Mouse (Mus musculus) brain, embryonic 14.5 days (tissue): ENCODE measurements around the gene Ubxn4. TPM values are rescaled to one million over a fixed set of nuclear protein-coding genes. Genes with fewer than 3 reads are reported as not detected.
A peak's percentile ranks its signal among the peaks of the same experiment; 100 is the strongest.
"Not testable (repeated sequence)": the region's sequence is repeated elsewhere in the genome, so short reads cannot be mapped to it uniquely, and the experiment has no call there.

Experiments used
- DNase-seq: peaks from one replicate; pipeline ENCODE4 v3.0.0-alpha.2; 2011; ENCODE audit warnings: low read depth
- CTCF ChIP-seq: fragments of 200-500 bp; IDR thresholded peaks from 2 replicates; pipeline ENCODE4 v1.5.1; 2012; ENCODE audit warnings: inconsistent platforms, mild to moderate bottlenecking, moderate library complexity, borderline replicate concordance; ENCODE audit not compliant: insufficient read depth, insufficient read length; ENCODE audit errors: extremely low read depth
- POLR2A ChIP-seq: fragments of 200-500 bp; IDR thresholded peaks from 2 replicates; pipeline ENCODE4 v1.6.1; 2012; ENCODE audit warnings: mild to moderate bottlenecking, inconsistent platforms, borderline replicate concordance; ENCODE audit not compliant: poor library complexity, insufficient read depth, insufficient read length, severe bottlenecking; ENCODE audit errors: extremely low read depth
- polyA plus RNA-seq: library from polyadenylated mRNA; depleted of rRNA; stranded (reverse); fragments of >200 nt; gene quantifications from 2 replicates; pipeline ENCODE4 v1.2.3, GENCODE M21; 2012

Ubxn4 gene
- polyA plus RNA-seq, 1 experiment = 51.6 TPM

- no peak for TF ChIP-seq CTCF
- TF ChIP-seq POLR2A = no peak
- DNase-seq = no peak
Measured at GRCm38 (mm10) chr1:128278563-128278962, 34.8 kb downstream of the Ubxn4 start.

- DNase-seq = no peak
- TF ChIP-seq CTCF = no peak
- no peak for TF ChIP-seq POLR2A
Measured at GRCm38 (mm10) chr1:128281753-128282152, 38.0 kb downstream of the Ubxn4 start.

GRCm38 (mm10) chr1:128282924-128283323, 39.2 kb downstream of the Ubxn4 start:
- TF ChIP-seq CTCF (no peak), POLR2A (no peak)
- DNase-seq = no peak

GRCm38 (mm10) chr1:128284157-128284690, 40.5 kb downstream of the Ubxn4 start:
- no peak for DNase-seq
- no peak for TF ChIP-seq POLR2A
- TF ChIP-seq CTCF = no peak

GRCm38 (mm10) chr1:128285136-128285535, 41.4 kb downstream of the Ubxn4 start:
- TF ChIP-seq POLR2A = no peak
- TF ChIP-seq CTCF = no peak
- DNase-seq = peak; percentile 56

- peak; percentile 40 for DNase-seq
- TF ChIP-seq POLR2A (no peak), CTCF (no peak)
Measured at GRCm38 (mm10) chr1:128290295-128290694, 46.5 kb downstream of the Ubxn4 start.

- no peak for DNase-seq
- no peak for TF ChIP-seq POLR2A
- TF ChIP-seq CTCF = no peak
Measured at GRCm38 (mm10) chr1:128293524-128293923, 49.8 kb downstream of the Ubxn4 start.

GRCm38 (mm10) chr1:128295296-128295695, 51.5 kb downstream of the Ubxn4 start:
- DNase-seq = peak; percentile 24
- TF ChIP-seq CTCF = no peak
- TF ChIP-seq POLR2A = no peak

GRCm38 (mm10) chr1:128295717-128296528, 52.2 kb downstream of the Ubxn4 start:
- DNase-seq = peak; percentile 53
- TF ChIP-seq POLR2A = no peak
- TF ChIP-seq CTCF = no peak

GRCm38 (mm10) chr1:128303900-128304299, 60.1 kb downstream of the Ubxn4 start:
- DNase-seq = peak; percentile 88
- no peak for TF ChIP-seq CTCF

GRCm38 (mm10) chr1:128309043-128309442, 65.3 kb downstream of the Ubxn4 start:
- TF ChIP-seq POLR2A (no peak), CTCF (peak; percentile 5; the same call in 1 of the 2 replicates)
- DNase-seq = peak; percentile 20

GRCm38 (mm10) chr1:128314665-128315064, 70.9 kb downstream of the Ubxn4 start:
- no peak for TF ChIP-seq POLR2A
- TF ChIP-seq CTCF = no peak
- DNase-seq = no peak

- DNase-seq = not testable (repeated sequence)
Measured at GRCm38 (mm10) chr1:128319266-128319665, 75.5 kb downstream of the Ubxn4 start.
